11 mouse cellular contexts compared by ENCODE assay signal in the genomic region with DNA sequence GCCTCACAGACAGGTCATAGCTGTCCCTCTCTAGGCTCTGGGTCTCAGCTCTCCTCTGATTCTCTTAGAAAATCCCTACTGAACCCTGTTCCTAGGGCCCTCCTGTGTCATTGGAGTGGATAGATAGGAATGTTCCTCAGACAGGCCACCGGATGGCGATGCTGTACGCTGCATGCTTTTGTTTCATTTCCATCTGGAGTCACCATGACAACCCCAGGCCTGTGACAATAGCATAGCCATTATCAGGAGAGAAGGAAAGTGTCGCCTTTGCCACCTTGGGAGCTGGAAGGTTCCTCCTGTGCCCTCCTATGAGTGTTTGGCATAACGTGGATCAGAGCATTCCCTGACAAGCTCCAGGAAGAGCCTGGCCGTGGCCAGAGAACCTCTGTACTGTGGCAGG.
DNase-seq lines count a peak whose midpoint lies in the region; ATAC-seq and TF ChIP-seq lines count a peak whose summit lies in the region.
"Had no signal": no experiment of that assay in that cellular context is flagged by ENCODE, and none has a peak within 500 bp of the region (broad histone marks: within the 10 kb centered on the region; RNA-seq: fewer than 3 reads in every experiment).

No protein-coding gene starts in this region.

- TF ChIP-seq EP300 in liver, embryonic 14.5 days (IDR thresholded peaks at IDR 0.05; ENCODE audit: low read depth): no peak

- no peak for DNase-seq in forebrain, postnatal 0 days
- no peak for DNase-seq in liver, embryonic 14.5 days (ENCODE audit: low read depth in 3 of 3, low spot score in 3 of 3)
- DNase-seq in liver (no peak), ES-E14 (ENCODE audit: low read depth, low spot score) (peak; percentile 21)
- peak; percentile 29 for DNase-seq in embryonic facial prominence, embryonic 10.5 days (ENCODE audit: low spot score)
- DNase-seq in ovary, adult 18-20 months (ENCODE audit: low spot score): no peak
- DNase-seq in urinary bladder, postnatal 14 days (ENCODE audit: low spot score): no peak
- DNase-seq: cerebellum, postnatal 36 days; heart, postnatal 14 days; right cerebral cortex, adult 18-20 months had no signal

- H3K9me3 ChIP-seq in forebrain, postnatal 0 days (ENCODE audit: low read length): no peaks in the 10 kb centered on the region
- H3K9me3 ChIP-seq in forebrain, embryonic 13.5 days (replicated peaks): no peaks in the 10 kb centered on the region
- H3K9me3 ChIP-seq in liver, embryonic 14.5 days (ENCODE audit: control insufficient read depth, low read length): no peaks in the 10 kb centered on the region
- no peaks in the 10 kb centered on the region for H3K9me3 ChIP-seq in ES-E14 (ENCODE audit: control insufficient read depth, insufficient read depth, low read depth, low read length)
- H3K9me3 ChIP-seq in embryonic facial prominence, embryonic 10.5 days: no peaks in the 10 kb centered on the region

- ATAC-seq in forebrain, postnatal 0 days: peak; percentile 47; the same call in 1 of the 2 replicates
- no peak for ATAC-seq in forebrain, embryonic 13.5 days
- ATAC-seq in liver, embryonic 14.5 days (ENCODE audit: insufficient read depth): no peak

- no peaks in the 10 kb centered on the region for H3K27me3 ChIP-seq in forebrain, postnatal 0 days (ENCODE audit: insufficient read depth, low read length)
- H3K27me3 ChIP-seq in forebrain, embryonic 13.5 days: 0 out of 2 replicates have a peak, but pooled peaks cover 6% of the 10 kb centered on the region
- H3K27me3 ChIP-seq in liver, embryonic 14.5 days (ENCODE audit: control insufficient read depth, insufficient read depth, low read length): no peaks in the 10 kb centered on the region
- H3K27me3 ChIP-seq in embryonic facial prominence, embryonic 10.5 days (replicated peaks; ENCODE audit: low read depth, poor library complexity, severe bottlenecking): peaks cover 10% of the 10 kb centered on the region

- no peaks in the 10 kb centered on the region for H3K36me3 ChIP-seq in forebrain, postnatal 0 days (ENCODE audit: insufficient read depth)
- H3K36me3 ChIP-seq in forebrain, embryonic 13.5 days (ENCODE audit: poor library complexity, severe bottlenecking): no peaks in the 10 kb centered on the region
- H3K36me3 ChIP-seq in liver, embryonic 14.5 days (replicated peaks; ENCODE audit: control insufficient read depth, insufficient read depth, low read depth): no peaks in the 10 kb centered on the region
- no peaks in the 10 kb centered on the region for H3K36me3 ChIP-seq in ES-E14 (ENCODE audit: control insufficient read depth, insufficient read depth, low read length, poor library complexity, severe bottlenecking)
- H3K36me3 ChIP-seq in embryonic facial prominence, embryonic 10.5 days (replicated peaks): peaks cover 8% of the 10 kb centered on the region

- 0 out of 2 replicates have a peak, but pooled peaks cover 3% of the 10 kb centered on the region for H3K4me1 ChIP-seq in forebrain, postnatal 0 days (ENCODE audit: insufficient read depth)
- H3K4me1 ChIP-seq in forebrain, embryonic 13.5 days: 0 out of 2 replicates have a peak, but pooled peaks cover 3% of the 10 kb centered on the region
- H3K4me1 ChIP-seq in liver, embryonic 14.5 days (replicated peaks; ENCODE audit: control insufficient read depth in 2 of 2, insufficient read depth in 2 of 2, low read length in 1 of 2): no peaks in the 10 kb centered on the region
- no peaks in the 10 kb centered on the region for H3K4me1 ChIP-seq in ES-E14 (ENCODE audit: control insufficient read depth in 2 of 2, insufficient read depth in 2 of 2, low read length in 2 of 2, poor library complexity in 1 of 2)
- peaks cover 41% of the 10 kb centered on the region for H3K4me1 ChIP-seq in embryonic facial prominence, embryonic 10.5 days

- WGBS in forebrain, postnatal 0 days: 73% methylated on average over 6 of the region's 6 CpGs
- WGBS in forebrain, embryonic 13.5 days: 79% methylated on average over 6 of the region's 6 CpGs
- 68% methylated on average over 6 of the region's 6 CpGs for WGBS in liver, embryonic 14.5 days (ENCODE audit: insufficient replicate concordance)
- 77% methylated on average over 6 of the region's 6 CpGs for WGBS in embryonic facial prominence, embryonic 10.5 days

- no peak overlapping the region for H3K9ac ChIP-seq in forebrain, postnatal 0 days
- H3K9ac ChIP-seq in forebrain, embryonic 13.5 days: no peak overlapping the region
- no peak overlapping the region for H3K9ac ChIP-seq in liver, embryonic 14.5 days (replicated peaks)
- no peak overlapping the region for H3K9ac ChIP-seq in ES-E14 (ENCODE audit: insufficient read depth, low read depth, low read length, poor library complexity, severe bottlenecking)

- in situ Hi-C loops in ES-E14 (cut with MboI; ENCODE audit: low sequenced_read_pairs in 2 of 2, unreplicated experiment in 2 of 2): no loop called here

- TF ChIP-seq CTCF in forebrain, postnatal 0 days (IDR thresholded peaks at IDR 0.05; ENCODE audit: low read depth): peak; percentile 53
- TF ChIP-seq CTCF in liver, embryonic 14.5 days (IDR thresholded peaks at IDR 0.05; ENCODE audit: low read depth): 0 out of 2 replicates have a peak, but pooled peaks have one; percentile 19

- no peak overlapping the region for H3K4me3 ChIP-seq in forebrain, postnatal 0 days (ENCODE audit: low read depth, low read length)
- H3K4me3 ChIP-seq in forebrain, embryonic 13.5 days: no peak overlapping the region
- no peak overlapping the region for H3K4me3 ChIP-seq in liver, embryonic 14.5 days (ENCODE audit: insufficient read depth in 1 of 2, low read depth in 2 of 2, low read length in 2 of 2)
- no peak overlapping the region for H3K4me3 ChIP-seq in ES-E14 (ENCODE audit: insufficient read depth in 1 of 2, low read depth in 1 of 2, low read length in 2 of 2, poor library complexity in 1 of 2, severe bottlenecking in 1 of 2)
- H3K4me3 ChIP-seq in embryonic facial prominence, embryonic 10.5 days: no peak overlapping the region

- no peak overlapping the region for H3K27ac ChIP-seq in forebrain, postnatal 0 days (ENCODE audit: low read depth, low read length)
- no peak overlapping the region for H3K27ac ChIP-seq in forebrain, embryonic 13.5 days
- H3K27ac ChIP-seq in liver, embryonic 14.5 days: no peak overlapping the region
- no peak overlapping the region for H3K27ac ChIP-seq in ES-E14 (ENCODE audit: insufficient read depth, low read depth, low read length, poor library complexity, severe bottlenecking)
- H3K27ac ChIP-seq in embryonic facial prominence, embryonic 10.5 days (replicated peaks): no peak overlapping the region

- H3K4me2 ChIP-seq in forebrain, postnatal 0 days (ENCODE audit: low read depth): no peak overlapping the region
- no peak overlapping the region for H3K4me2 ChIP-seq in forebrain, embryonic 13.5 days
- H3K4me2 ChIP-seq in liver, embryonic 14.5 days (ENCODE audit: low read depth): no peak overlapping the region

TF ChIP-seq in ES-E14, 5 proteins besides CTCF, POLR2A, EP300 and RAD21:
- TF ChIP-seq ZNF384 (IDR thresholded peaks at IDR 0.05; ENCODE audit: low read depth, low read length): no peak

Comparison
In these comparisons a context has a peak if more than half of its experiments do, and no peak if none do; other contexts are left out.
1. DNase-seq: peak in ES-E14 (single experiment) and embryonic facial prominence, embryonic 10.5 days (single experiment); none in forebrain, postnatal 0 days (single experiment), liver, embryonic 14.5 days (0 of 3), liver (single experiment), ovary, adult 18-20 months (single experiment) and urinary bladder, postnatal 14 days (single experiment).